Mouse (Mus musculus) hindlimb bud, embryonic 11.5 days (tissue): ENCODE measurements at regions not wholly inside any gene's neighbourhood (a gene's known extent, or its start where the extent isn't known, plus 50 kb on each side); places are given as distances from the start of the nearest gene placed in this dataset.
A peak's percentile ranks its signal among the peaks of the same experiment; 100 is the strongest.
"Not testable (repeated sequence)": the region's sequence is repeated elsewhere in the genome, so short reads cannot be mapped to it uniquely, and the experiment has no call there.

Experiments
- DNase-seq: peaks from one replicate; pipeline ENCODE4 v3.0.0-alpha.2; 2012; ENCODE audit warnings: low read depth, low spot score; ENCODE audit errors: extremely low spot score

DNA sequence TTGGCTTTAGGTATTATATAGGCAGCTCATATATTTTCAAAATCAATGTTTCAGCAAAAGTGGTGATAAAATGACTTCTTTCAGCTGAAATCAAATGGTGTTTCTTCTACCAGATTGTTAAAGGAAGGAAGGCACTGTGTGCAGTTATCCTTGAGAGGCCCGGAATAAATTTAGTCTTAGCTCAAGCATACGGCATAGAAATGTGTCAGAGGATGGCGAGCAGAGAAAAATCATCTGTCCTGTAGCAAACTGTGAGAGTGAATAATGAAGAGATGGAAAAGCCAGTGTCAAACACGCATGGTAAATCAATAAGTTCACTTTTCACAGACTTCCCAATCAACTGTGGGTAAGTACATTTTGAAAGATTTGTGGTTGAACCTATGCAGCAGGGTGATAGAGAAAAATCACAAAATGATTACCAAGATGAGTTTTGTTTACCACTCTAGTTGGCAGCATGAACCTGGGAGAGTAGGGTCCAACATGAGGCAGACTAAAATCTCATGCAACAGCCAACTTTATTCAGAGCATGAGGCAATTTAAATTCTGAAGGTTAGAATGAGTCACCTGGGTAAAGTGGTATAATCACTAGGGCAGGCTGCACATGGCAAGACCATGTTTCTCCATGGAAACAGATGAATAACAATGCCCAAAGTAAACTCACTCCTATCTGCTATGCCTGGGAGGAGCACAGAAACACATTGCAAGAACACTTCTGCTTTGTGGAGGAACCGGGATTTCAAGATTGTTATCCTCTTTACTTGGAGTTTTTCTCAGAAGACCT is 55.7 kb downstream of the AI429214 start:
- DNase-seq, result no peak

- DNase-seq, result no peak
Observed at GRCm38 (mm10) chr8:37049969-37050683, 56.7 kb downstream of the AI429214 start.

- DNase-seq, result no peak
Observed at GRCm38 (mm10) chr8:37050684-37051028, 57.3 kb downstream of the AI429214 start.

DNA sequence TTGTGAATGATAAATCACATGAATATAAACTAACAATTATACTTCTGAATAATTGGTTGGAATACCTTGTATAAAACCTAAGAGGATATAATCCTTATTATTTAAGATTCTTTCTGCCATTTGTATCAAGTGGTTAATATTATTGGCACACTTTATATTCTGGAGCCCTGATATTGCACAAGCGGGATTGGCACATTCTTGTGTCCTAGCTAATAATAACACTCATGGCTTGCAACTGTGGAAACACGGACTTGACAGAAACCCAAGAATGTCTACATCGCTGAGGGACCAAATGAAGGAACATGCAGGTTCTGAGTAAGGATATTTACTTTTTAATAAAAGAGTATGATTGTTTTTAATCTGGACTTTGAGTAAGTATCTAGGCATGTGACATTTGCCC is 63.0 kb downstream of the AI429214 start:
- no peak for DNase-seq

- no peak for DNase-seq
Observed at GRCm38 (mm10) chr8:37058390-37058789, 65.0 kb downstream of the AI429214 start.

DNA sequence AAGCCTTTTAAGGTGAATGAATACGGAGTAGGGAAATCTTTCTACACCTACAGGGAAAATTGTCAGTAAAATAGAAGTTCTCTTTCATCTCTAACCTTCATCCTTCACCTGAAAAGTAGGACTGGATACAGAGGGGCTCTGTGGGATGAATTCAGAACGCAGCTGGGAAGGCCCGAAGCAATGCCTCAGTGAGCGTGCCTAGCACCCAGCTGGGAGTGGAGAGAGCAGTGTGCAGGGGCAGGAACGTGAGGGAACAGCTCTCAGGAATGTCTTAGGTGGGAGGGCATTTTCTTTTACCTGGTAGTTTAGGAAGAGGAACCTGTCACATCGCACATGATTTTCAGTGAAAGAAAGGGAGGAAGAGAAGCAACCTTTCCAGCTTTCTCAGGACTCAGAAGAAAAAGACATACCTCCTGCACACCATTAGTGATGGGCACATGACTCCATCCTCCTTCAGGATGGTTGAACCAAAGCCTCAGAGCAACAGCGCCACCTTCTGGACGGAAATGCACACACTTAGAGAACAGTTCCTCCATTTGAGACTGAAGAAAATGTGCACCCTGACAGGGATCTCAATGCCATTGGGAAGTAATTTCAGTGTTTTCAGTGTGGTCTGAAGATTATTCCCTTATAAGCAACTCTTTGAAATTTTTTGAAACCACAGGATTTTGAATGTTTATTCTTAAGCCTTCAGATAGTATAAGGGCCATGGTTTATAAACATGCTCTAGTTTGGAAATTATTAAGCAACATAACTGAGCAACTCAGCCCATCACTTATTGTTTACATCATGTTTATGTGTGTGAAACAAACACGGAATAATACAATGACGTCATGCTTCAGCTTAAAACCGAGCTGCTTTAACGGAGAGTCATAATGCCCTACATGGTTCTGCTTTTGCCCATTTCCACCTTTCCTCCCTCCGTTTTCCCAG is 68.9 kb downstream of the AI429214 start:
- peak; percentile 81 for DNase-seq

GRCm38 (mm10) chr8:37063764-37064331 is 70.4 kb downstream of the AI429214 start:
- DNase-seq, result peak; percentile 61

DNA sequence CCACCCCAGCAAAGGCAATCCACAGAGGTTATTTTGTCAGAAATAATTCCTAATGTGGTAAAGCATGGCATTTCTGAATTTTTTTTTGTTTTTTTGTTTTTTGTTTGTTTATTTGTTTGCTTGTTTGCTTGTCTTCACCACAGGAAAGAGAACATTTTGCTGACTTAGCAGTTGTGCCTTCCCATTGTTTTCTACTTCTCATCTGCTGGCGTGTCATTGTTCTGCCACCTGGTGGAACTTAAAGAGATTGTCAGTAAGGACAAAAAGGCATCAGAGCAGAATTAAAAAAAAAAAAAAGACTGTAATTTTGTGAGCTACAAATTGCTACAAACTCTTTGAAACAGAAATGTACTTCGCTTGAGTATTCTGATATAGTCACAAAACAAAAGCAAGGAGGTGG is 79.5 kb downstream of the AI429214 start:
- no peak for DNase-seq

DNA sequence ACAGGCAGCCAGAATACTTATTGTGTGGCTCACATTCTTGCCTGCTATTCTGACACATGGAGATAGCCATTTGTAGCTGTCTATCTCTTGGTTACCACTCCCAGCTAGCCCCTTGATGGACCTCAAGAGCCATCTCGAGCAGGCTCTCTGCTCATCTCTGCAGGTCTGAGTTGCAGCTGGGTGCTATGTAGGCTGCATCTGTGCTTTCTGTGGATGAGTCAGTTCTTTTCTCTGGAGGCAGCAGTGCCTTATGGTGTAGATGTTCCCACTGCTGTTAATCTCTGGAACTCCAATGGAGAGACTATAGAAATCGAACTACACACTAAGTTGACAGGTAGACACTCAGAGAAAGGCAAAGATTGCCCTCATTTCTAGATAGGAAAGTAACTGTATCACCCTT is 106.3 kb downstream of the AI429214 start:
- DNase-seq, result no peak

GRCm38 (mm10) chr8:37112386-37112785 is 119.0 kb downstream of the AI429214 start:
- not testable (repeated sequence) for DNase-seq

DNA sequence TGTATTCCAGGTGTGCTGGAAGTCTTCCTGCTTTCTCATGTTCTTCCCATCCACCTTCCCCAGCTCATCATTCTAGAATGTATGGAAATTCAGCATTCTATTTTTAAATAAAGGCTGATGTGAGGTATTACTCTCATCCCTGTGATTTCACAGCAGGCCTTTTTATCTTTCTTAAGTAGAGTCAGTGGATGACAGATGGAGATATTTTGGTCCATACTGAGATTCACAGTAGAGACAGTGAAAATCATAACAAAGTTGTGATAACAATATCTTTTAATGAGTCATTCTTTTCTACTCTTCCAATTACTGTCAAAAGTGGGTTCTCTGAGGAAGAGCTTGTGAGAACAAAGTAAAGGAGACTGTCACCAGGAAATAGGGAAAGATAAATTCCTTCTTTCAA is 132.4 kb downstream of the AI429214 start:
- no peak for DNase-seq

- no peak for DNase-seq
Observed at GRCm38 (mm10) chr8:37129670-37130069, 136.3 kb downstream of the AI429214 start.

DNA sequence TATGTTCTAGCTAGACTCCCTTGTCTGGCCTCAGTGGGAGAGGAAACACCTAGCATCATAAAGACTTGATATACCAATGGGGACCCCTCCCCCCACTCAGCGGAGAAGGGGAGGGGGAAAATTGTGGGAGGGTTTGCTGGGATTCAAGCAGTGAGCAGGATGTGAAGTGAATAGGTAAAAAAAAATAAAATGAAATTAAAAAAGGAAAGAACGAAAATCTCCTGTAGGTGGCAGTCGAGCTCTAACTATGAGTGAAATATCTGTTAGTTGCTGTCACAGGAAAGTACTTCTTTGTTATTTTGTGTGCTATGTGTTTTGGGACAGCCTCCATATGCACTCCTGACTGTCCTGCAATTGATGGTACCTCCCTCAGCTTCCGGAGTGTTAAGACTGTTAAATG is 138.6 kb downstream of the AI429214 start:
- peak; percentile 33 for DNase-seq

- DNase-seq, result no peak
Observed at GRCm38 (mm10) chr8:37134192-37134964, 141.0 kb downstream of the AI429214 start.

GRCm38 (mm10) chr8:37150286-37150685 is 156.9 kb downstream of the AI429214 start:
- DNase-seq, result no peak

- DNase-seq, result no peak
Observed at GRCm38 (mm10) chr8:37154361-37154760, 161.0 kb downstream of the AI429214 start.

DNA sequence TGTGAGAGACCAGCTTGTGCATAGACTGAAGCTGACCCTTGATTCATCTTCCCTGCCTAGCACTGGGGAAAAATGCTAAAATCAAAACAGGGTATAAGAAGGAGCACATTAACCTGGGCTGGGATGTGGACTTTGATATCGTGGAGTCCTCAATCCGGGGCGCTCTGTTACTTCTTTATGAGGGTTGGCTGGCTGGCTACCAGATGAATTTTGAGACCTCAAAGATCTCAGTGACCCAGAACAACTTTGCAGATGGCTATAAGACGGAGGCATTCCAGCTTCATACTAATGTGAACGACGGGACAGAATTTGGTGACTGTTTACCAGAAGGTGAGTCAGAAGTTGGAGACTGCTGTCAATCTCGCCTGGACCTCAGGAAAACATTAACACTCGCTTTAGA is 161.5 kb downstream of the AI429214 start:
- DNase-seq, result no peak

DNA sequence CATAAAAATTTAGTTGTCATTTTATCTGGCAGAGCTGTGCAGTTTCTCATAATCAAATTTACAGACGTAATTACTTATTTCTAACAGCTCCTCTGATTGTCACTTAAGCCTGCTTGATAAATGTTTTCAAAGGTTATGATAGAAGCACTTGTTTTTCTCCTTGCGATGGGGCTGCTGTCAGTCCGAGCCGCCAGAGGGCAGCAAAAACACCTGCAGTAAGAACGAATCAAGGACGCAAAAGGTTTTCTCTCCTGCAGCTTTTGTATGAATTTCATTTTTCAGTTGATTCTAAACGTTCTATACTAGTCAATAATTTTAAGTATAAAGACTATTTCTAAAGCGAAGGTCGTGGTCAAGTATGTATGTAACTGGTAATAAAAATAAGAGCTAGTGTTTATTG is 166.1 kb downstream of the AI429214 start:
- DNase-seq, result peak; percentile 42

DNA sequence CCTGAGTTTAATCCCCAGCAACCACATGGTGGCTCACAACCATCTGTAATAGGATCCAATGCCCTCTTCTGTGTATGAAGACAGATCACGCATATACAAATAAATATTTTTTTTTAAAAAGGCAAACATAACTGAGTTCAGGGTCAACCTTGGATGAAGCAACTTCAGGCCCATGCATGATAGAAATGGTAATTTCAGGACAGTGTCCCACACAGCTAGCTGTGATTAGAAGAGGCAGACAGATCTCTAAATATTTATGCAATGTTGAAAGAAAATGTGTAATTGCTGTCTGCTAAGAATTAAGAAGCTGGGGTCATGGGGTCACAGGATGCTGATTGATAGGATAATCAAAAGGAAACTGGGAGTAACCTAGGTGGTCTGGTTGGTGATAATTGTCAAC is 203.5 kb downstream of the AI429214 start:
- DNase-seq, result no peak

DNA sequence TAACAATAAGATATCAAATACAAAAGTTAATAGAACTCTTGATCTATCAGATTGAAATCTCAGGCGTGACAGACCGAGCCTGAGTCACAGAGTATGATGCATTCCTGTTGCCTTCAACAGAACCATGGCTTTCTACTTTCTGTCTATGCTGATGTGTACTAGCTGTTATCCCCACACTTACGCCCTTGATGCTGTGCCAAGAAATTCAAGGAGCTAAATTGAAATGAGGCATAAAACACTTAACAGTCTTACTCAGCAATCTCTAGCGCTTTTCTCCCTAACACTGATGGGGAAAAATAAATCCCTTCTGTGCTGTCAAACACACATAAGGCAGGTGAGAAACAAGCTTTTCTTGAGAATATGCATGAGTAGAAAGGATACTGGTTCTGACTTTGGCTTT is 222.5 kb downstream of the AI429214 start:
- no peak for DNase-seq
